Mouse (Mus musculus) hindbrain, embryonic 13.5 days (tissue): ENCODE data around the gene Arl15. TPM values are rescaled to one million over a fixed set of nuclear protein-coding genes. Genes with fewer than 3 reads are reported as not detected.

Experiments used
- ATAC-seq: fragments of 200-750 bp; cut with Nextera tagmentation; 2 replicates; pipeline ENCODE4 v1.8.0; 2017; ENCODE audit warnings: moderate TSS enrichment; ENCODE audit not compliant: low FRiP score
- H3K27ac ChIP-seq: fragments of 300-500 bp; sonication (generic); 2 replicates; pipeline ENCODE4 v1.5.1; 2015; ENCODE audit warnings: inconsistent platforms, mild to moderate bottlenecking, moderate library complexity
- H3K27me3 ChIP-seq: fragments of 300-500 bp; sonication (generic); 2 replicates; pipeline ENCODE4 v1.6.1; 2015; ENCODE audit warnings: mild to moderate bottlenecking, inconsistent platforms
- H3K36me3 ChIP-seq: fragments of 300-500 bp; sonication (generic); 2 replicates; pipeline ENCODE4 v1.6.1; 2015; ENCODE audit warnings: mild to moderate bottlenecking, inconsistent platforms
- H3K4me1 ChIP-seq: fragments of 300-500 bp; sonication (generic); replicated peaks from 2 replicates; pipeline ENCODE4 v1.6.1; 2015; ENCODE audit warnings: inconsistent platforms
- H3K4me2 ChIP-seq: fragments of 300-500 bp; sonication (generic); 2 replicates; pipeline ENCODE4 v1.6.1; 2015; ENCODE audit warnings: inconsistent platforms, mild to moderate bottlenecking, moderate library complexity
- H3K4me3 ChIP-seq: fragments of 300-500 bp; sonication (generic); 2 replicates; pipeline ENCODE4 v1.5.1; 2015; ENCODE audit warnings: mild to moderate bottlenecking, inconsistent platforms
- H3K9ac ChIP-seq: fragments of 300-500 bp; sonication (generic); 2 replicates; pipeline ENCODE4 v1.6.1; 2015; ENCODE audit warnings: mild to moderate bottlenecking, inconsistent platforms
- H3K9me3 ChIP-seq: fragments of 300-500 bp; sonication (generic); 2 replicates; pipeline ENCODE4 v1.6.1; 2016; ENCODE audit warnings: inconsistent platforms
- WGBS: fragments of 180-500 bp; shearing (Covaris S2); methylation state at CpG from one replicate; pipeline ENCODE4 v1.1.7; 2015; 5-methylcytosine and 5-hydroxymethylcytosine counted together
- polyA plus RNA-seq: library from polyadenylated mRNA; unstranded; fragments of >200 nt; fragmentation: Nextera tagmentation; extraction: Ambion mirVana; gene quantifications from 2 replicates; pipeline ENCODE4 v1.2.1, GENCODE M21; 2015

Arl15 gene
- polyA plus RNA-seq, 1 experiment from 2014 or later = 17.3 TPM

DNA sequence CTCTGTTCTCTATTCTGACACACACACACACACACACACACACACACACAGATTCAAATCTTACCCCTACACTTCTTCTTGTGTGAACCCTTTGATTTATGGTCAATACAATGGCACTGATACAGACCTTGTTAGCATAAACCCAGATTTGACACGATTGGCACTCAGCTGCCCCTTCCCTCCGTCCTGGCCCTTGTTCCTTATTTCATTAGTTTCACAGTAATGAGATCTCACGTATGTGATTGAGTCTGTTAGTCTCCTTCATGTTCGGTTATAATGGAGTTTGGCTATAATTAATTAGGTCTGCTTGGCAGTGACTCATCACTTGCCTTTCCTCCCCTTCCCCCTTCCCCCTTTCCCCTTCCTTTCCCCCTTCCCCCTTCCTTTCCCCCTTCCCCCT, 315.5 kb downstream of the Arl15 start:
- 25% methylated on average over 4 of the region's 4 CpGs for WGBS
- Histone ChIP-seq H3K27me3 (no peaks in the 10 kb centered on the region), H3K4me1 (no peaks in the 10 kb centered on the region; the same call in 1 of the 2 replicates), H3K27ac (no peak overlapping the region), H3K9ac (no peak overlapping the region), H3K36me3 (no peaks in the 10 kb centered on the region), H3K9me3 (no peaks in the 10 kb centered on the region), H3K4me3 (no peak overlapping the region), H3K4me2 (no peak overlapping the region)
- peak; percentile 33; the same call in 1 of the 2 replicates for ATAC-seq

DNA sequence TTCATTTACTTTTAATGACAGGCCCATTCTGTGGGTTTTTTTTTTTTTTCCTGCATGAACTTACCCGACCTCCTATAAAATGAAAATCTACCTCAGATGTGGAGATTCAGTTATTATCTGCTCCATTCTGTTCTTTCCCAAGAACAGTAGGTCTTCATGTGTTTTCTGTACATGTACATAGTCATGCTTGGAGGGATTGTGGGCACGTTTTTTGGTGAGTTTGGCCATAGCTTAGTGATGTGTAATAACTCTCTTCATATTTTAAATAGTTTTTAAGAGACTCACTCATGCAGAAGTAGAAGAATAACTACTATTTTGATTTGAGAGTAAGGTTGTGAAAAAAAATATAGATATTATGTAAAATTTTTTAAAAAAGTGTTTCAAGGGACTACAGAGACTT, 319.2 kb downstream of the Arl15 start:
- no peak overlapping the region for H3K4me2 ChIP-seq
- no peaks in the 10 kb centered on the region for H3K9me3 ChIP-seq
- H3K27me3 ChIP-seq = no peaks in the 10 kb centered on the region
- no peaks in the 10 kb centered on the region for H3K36me3 ChIP-seq
- ATAC-seq = no peak
- WGBS = 75% methylated on average over 2 of the region's 2 CpGs
- H3K27ac ChIP-seq = no peak overlapping the region
- H3K4me3 ChIP-seq = no peak overlapping the region
- no peaks in the 10 kb centered on the region; the same call in 1 of the 2 replicates for H3K4me1 ChIP-seq
- no peak overlapping the region for H3K9ac ChIP-seq

DNA sequence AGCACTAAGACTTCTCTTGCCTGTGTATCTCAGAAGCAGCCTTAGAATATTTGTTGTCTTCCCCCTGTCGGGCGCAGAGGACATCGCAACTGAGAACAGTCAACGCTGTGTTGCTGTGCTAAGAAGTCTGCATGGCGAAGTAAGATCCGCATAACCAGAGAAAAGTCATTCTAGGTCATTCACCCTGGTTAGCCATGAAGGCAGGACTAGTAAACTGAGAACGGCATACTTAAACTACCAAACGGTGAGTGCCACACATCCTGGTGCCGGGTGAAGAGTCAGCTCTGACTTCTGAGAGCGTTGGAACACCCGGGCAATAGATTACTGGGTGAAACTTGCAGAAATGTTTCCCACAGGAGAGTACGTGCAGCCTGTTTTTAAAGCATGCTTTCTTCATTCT, 320.3 kb downstream of the Arl15 start:
- no peak for ATAC-seq
- H3K9ac ChIP-seq = no peak overlapping the region
- H3K4me1 ChIP-seq = no peaks in the 10 kb centered on the region; the same call in 1 of the 2 replicates
- 92% methylated on average over 12 of the region's 12 CpGs for WGBS
- no peaks in the 10 kb centered on the region for H3K27me3 ChIP-seq
- H3K27ac ChIP-seq = no peak overlapping the region
- H3K4me2 ChIP-seq = no peak overlapping the region
- H3K36me3 ChIP-seq = no peaks in the 10 kb centered on the region
- H3K9me3 ChIP-seq = no peaks in the 10 kb centered on the region
- no peak overlapping the region for H3K4me3 ChIP-seq

DNA sequence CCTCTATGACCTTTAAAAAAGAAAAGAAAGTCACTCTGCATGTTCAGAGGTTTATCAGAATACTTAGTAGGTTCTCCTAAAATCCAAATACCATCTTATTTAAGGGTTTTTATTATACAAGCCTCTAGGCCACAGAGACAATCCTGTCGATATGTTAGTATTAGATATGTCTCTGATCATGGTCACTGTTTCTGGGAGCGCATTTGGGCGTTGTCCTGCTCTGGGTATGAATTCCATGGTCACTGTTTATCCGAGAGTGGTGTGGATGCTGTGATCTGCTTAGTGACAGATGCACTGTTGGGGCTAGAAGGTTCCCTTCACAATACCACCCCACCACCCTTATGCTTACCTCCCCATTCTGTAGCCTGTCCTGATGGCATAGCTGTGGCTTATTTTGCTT, 320.8 kb downstream of the Arl15 start:
- H3K4me2 ChIP-seq = no peak overlapping the region
- ATAC-seq = no peak
- H3K27ac ChIP-seq = no peak overlapping the region
- H3K4me3 ChIP-seq = no peak overlapping the region
- no peaks in the 10 kb centered on the region for H3K4me1 ChIP-seq
- no peaks in the 10 kb centered on the region for H3K27me3 ChIP-seq
- H3K36me3 ChIP-seq = no peaks in the 10 kb centered on the region
- H3K9me3 ChIP-seq = no peaks in the 10 kb centered on the region
- H3K9ac ChIP-seq = no peak overlapping the region
- 94% methylated on average over 4 of the region's 4 CpGs for WGBS

DNA sequence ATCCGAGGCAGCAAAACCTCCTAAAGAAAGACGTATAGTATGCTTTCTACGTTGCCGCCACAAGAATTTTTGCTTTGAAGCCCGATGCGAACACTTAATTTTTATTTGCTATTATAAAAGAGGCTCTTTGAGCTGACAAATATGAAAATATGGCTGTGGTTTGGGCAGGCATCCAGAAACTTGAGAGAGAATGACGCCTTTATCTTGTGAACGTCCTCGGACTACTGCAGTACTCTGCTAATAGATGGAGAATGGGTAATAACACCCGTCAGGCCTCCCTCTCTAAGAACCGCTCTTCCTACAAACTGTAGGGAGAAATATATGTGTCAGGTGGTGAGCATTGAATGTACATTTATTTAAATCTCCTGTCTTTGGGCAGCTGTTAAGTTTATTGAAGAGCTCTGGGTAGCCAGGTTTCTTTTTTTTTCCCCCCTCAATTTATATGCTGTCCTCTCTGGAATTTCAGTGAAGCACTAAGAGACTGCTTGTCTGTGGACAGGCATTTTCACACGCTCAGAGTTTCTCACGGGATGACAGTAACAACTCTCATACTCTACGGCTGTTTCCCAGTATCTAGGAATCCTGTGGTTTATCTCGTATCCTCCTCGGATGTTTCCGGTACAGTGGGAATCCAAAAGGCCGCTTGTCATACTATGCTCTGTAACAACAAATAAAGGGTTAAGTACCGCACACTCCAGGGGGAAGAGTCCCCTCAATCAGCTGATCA, 324.0 kb downstream of the Arl15 start:
- Histone ChIP-seq H3K4me1 (no peaks in the 10 kb centered on the region), H3K36me3 (no peaks in the 10 kb centered on the region), H3K4me2 (no peak overlapping the region), H3K4me3 (no peak overlapping the region), H3K9me3 (no peaks in the 10 kb centered on the region), H3K9ac (no peak overlapping the region), H3K27ac (no peak overlapping the region), H3K27me3 (no peaks in the 10 kb centered on the region)
- 88% methylated on average over 19 of the region's 19 CpGs for WGBS
- ATAC-seq = no peak

DNA sequence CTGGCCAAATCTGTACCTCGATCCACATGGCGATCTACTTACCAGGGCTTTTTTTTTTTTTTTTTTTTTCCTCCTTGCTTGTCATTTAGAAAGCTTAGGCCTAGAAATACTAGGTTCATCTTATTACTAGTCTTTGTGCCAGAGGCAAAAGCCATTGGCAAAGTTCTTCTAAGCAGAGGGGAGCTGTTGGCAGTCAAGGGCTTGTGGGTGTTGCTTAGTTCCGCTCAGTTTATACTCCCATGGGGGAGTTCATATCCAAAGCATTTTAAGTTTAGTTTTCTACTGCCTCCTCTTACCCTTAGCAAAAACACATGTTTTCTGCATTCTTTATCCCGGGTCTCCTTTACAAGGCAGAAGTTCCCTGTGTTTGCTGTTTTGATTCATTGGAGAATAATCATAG, 325.5 kb downstream of the Arl15 start:
- Histone ChIP-seq H3K9me3 (no peaks in the 10 kb centered on the region), H3K27me3 (no peaks in the 10 kb centered on the region), H3K4me2 (no peak overlapping the region), H3K9ac (no peak overlapping the region), H3K36me3 (no peaks in the 10 kb centered on the region), H3K4me1 (no peaks in the 10 kb centered on the region), H3K27ac (no peak overlapping the region), H3K4me3 (no peak overlapping the region)
- no peak for ATAC-seq
- WGBS = 93% methylated on average over 4 of the region's 4 CpGs

DNA sequence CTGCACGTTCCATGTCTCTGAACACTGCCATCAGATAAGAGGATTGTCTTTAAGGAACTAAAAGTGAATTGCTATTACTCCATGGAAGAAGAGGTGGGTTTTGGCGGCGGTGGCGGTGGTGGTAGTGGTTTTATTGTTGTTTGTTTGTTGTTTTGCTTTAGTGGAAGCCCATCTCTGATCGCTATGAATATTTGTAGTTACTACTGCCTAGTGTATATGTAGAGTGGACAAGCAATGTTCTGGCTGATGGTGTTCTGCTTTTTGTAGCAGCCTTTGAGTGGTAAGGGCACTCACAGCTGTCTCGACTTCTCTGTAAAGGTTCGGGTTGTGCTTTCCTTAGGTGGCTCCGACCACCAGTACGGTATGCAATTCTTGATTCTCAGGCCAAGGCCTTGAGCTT, 327.3 kb downstream of the Arl15 start:
- Histone ChIP-seq H3K36me3 (no peaks in the 10 kb centered on the region), H3K9ac (no peak overlapping the region)

DNA sequence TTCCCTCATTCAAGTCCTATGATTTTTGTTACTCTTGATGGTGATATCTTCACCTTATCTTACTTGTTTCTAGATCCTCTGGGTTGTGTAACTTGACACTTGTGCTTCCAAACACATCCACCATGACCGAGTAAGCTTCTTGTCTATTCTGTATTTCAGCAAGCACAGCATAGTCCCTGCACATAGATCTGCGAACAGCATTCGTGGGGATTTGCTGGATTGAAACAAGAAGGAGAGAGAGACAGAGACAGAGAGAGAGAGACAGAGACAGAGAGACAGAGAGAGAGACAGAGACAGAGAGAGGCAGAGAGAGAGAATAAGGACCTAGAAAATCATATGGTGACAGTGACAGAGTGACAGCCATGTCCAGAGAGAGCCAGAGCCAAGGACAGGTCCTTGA, 329.1 kb downstream of the Arl15 start:
- no peak overlapping the region for H3K4me3 ChIP-seq
- H3K27ac ChIP-seq = no peak overlapping the region
- no peak overlapping the region for H3K9ac ChIP-seq
- H3K27me3 ChIP-seq = no peaks in the 10 kb centered on the region
- WGBS = 88% methylated on average over 3 of the region's 3 CpGs
- no peaks in the 10 kb centered on the region for H3K9me3 ChIP-seq
- H3K4me1 ChIP-seq = no peaks in the 10 kb centered on the region
- no peak for ATAC-seq
- H3K36me3 ChIP-seq = no peaks in the 10 kb centered on the region
- H3K4me2 ChIP-seq = no peak overlapping the region

More for the DNA sequence above, 327.3 kb downstream of the Arl15 start:
- Histone ChIP-seq H3K4me3 (no peak overlapping the region), H3K27ac (no peak overlapping the region), H3K9me3 (no peaks in the 10 kb centered on the region), H3K4me2 (no peak overlapping the region), H3K4me1 (no peaks in the 10 kb centered on the region), H3K27me3 (no peaks in the 10 kb centered on the region)
- no peak for ATAC-seq
- WGBS = 93% methylated on average over 9 of the region's 9 CpGs

DNA sequence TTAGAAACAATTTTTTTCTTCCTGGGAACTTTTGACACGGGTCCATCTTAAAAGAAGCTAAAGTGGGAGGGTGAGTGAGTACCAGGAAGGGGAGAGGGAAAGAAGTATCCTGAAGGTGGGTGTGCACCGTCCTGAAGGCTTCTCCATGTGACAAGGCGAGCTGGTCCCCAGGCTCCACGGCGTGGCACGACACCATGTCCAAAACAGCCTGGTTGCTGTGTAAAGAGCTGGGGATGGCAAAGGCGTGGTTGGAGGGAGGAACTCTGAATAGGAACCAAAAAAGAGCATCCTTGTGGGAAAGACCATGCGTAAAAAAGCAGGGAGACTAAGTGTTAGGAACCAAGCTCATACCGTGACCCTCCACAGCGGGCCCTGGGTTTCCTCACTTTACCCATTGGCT, 330.1 kb downstream of the Arl15 start:
- 91% methylated on average over 10 of the region's 10 CpGs for WGBS
- no peaks in the 10 kb centered on the region for H3K27me3 ChIP-seq
- H3K9ac ChIP-seq = no peak overlapping the region
- no peaks in the 10 kb centered on the region for H3K9me3 ChIP-seq
- no peak overlapping the region for H3K4me3 ChIP-seq
- no peak for ATAC-seq
- no peak overlapping the region for H3K4me2 ChIP-seq
- no peaks in the 10 kb centered on the region for H3K36me3 ChIP-seq
- no peaks in the 10 kb centered on the region for H3K4me1 ChIP-seq
- H3K27ac ChIP-seq = no peak overlapping the region

DNA sequence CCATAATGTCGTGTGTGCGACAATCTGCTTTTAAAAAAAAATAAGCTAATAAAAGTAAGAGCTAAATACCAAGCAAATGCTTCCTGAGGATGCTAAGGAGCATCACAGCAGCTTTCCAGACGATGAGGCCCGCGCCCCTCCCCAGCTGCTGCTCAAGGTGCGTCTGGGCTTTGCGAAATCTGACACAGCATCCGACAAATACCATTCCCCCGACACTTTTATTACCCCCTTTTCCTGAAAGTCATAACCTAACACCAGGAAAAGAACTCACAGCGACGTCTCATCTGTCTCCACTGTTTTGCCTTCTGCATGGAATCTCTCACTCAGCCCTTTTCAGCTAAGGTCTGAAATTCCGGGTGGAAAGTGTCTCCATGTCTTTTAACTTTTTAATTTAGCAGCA, 330.7 kb downstream of the Arl15 start:
- Histone ChIP-seq H3K9me3 (no peaks in the 10 kb centered on the region), H3K4me3 (no peak overlapping the region), H3K27ac (no peak overlapping the region), H3K4me1 (no peaks in the 10 kb centered on the region), H3K4me2 (no peak overlapping the region), H3K9ac (no peak overlapping the region), H3K27me3 (no peaks in the 10 kb centered on the region), H3K36me3 (no peaks in the 10 kb centered on the region)
- WGBS = 89% methylated on average over 12 of the region's 12 CpGs
- no peak for ATAC-seq

DNA sequence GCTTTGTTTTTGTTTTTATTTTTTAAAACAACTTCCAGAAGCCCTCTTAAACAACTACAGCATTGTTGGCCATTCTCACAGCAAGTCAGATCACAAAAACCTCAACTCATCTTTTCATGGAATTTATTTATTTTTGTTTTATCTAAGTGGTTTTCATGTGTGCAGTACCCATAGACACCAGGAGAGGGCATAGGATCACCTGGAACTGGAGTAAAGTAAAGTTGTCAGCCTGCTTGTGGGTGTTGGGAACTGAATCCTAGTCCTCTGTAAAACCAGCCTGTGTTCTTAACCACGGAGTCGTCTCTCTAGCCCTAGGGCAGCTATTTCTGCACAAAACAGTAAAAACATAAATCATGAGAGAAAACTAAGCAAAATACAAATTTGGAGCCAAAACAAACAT, 334.1 kb downstream of the Arl15 start:
- no peaks in the 10 kb centered on the region for H3K4me1 ChIP-seq
- no peaks in the 10 kb centered on the region for H3K9me3 ChIP-seq
- 91% methylated on average over 2 of the region's 2 CpGs for WGBS
- H3K4me2 ChIP-seq = no peak overlapping the region
- H3K27ac ChIP-seq = no peak overlapping the region
- H3K4me3 ChIP-seq = no peak overlapping the region
- H3K36me3 ChIP-seq = no peaks in the 10 kb centered on the region
- no peak overlapping the region for H3K9ac ChIP-seq
- no peaks in the 10 kb centered on the region for H3K27me3 ChIP-seq
- ATAC-seq = no peak

DNA sequence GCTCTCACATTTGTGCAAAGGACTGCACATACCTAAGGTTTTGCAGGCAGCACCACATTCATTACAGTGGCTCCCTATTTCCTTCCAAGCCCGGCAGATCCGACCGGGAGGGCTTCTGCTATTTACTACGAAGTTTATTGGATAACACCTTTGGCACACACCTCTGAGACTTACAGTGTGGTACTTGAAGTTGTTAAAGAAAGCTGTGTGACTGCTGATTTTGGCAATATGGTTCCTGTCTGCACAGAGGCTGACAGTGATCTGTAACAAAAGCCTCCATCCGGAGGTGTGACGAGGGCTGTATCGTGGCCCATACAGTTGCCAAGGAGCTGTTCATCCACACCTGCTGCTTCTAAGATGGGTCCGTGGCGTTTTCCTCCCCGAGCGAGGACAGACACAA, 335.7 kb downstream of the Arl15 start:
- Histone ChIP-seq H3K36me3 (no peaks in the 10 kb centered on the region), H3K4me2 (no peak overlapping the region), H3K4me1 (no peaks in the 10 kb centered on the region), H3K9ac (no peak overlapping the region), H3K27me3 (no peaks in the 10 kb centered on the region), H3K9me3 (no peaks in the 10 kb centered on the region), H3K4me3 (no peak overlapping the region), H3K27ac (no peak overlapping the region)
- 89% methylated on average over 11 of the region's 11 CpGs for WGBS
- ATAC-seq = no peak

DNA sequence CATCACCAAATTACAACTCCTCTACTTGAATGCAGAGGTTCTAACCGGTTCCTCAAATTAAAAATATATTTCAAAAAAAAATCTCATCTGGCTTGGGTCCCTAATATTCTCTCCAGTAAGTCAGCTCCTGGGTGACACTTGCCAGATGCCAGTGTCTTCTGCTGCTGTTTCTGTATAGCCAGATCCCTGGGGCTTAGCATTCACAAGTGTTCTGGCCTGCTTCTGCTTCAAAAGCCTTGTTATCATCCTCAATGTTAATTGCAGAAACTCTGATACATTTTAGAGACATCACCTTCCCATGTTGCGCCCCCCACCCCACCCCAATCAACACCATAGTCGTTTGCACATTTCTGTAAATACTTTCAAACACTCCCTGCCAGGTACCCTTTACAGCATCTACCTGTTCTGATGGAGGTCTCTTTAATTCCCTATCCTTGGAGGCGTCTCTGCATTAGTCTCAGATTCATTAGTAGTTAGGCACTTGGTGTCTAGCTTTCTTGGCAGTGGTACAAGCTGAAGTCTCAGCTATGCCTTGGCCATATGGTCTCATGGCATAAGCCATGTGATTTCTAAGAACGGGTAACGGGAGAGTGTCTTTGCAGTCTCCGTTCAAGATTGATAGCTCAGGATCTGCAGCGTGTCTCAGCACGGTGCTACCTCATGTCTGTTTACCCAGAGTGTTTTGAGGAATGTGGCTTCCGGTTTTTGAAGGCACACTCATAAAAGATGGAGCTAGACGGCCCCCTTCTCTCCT, 336.4 kb downstream of the Arl15 start:
- H3K27ac ChIP-seq = no peak overlapping the region
- no peak overlapping the region for H3K9ac ChIP-seq
- H3K4me1 ChIP-seq = no peaks in the 10 kb centered on the region
- peak; percentile 59; the same call in 1 of the 2 replicates for ATAC-seq
- no peak overlapping the region for H3K4me2 ChIP-seq
- H3K9me3 ChIP-seq = no peaks in the 10 kb centered on the region
- no peak overlapping the region for H3K4me3 ChIP-seq
- H3K27me3 ChIP-seq = no peaks in the 10 kb centered on the region
- H3K36me3 ChIP-seq = no peaks in the 10 kb centered on the region
- 79% methylated on average over 11 of the region's 11 CpGs for WGBS
